Mouse (Mus musculus) intestine, embryonic 14.5 days (tissue): ENCODE measurements at regions not wholly inside any gene's neighbourhood (a gene's known extent, or its start where the extent isn't known, plus 50 kb on each side); places are given as distances from the start of the nearest gene placed in this dataset.

Experiments used
- ATAC-seq: fragments of 200-750 bp; cut with Nextera tagmentation; replicated peaks from 2 replicates; pipeline ENCODE4 v1.8.0; 2017; ENCODE audit warnings: low read depth, moderate number of reproducible peaks, moderate TSS enrichment, moderate library complexity; ENCODE audit not compliant: low FRiP score, low TSS enrichment
- DNase-seq: peaks from one replicate; pipeline ENCODE4 v3.0.0-alpha.2; 2018; ENCODE audit warnings: low spot score
- H3K27ac ChIP-seq: fragments of 300-500 bp; sonication (generic); 2 replicates; pipeline ENCODE4 v1.5.1; 2014; ENCODE audit warnings: low read depth, mild to moderate bottlenecking, control low read depth
- H3K27me3 ChIP-seq: fragments of 300-500 bp; sonication (generic); replicated peaks from 2 replicates; pipeline ENCODE4 v1.6.1; 2014; ENCODE audit warnings: low read length, control low read depth; ENCODE audit not compliant: control insufficient read depth, insufficient read depth
- H3K36me3 ChIP-seq: fragments of 300-500 bp; sonication (generic); 2 replicates; pipeline ENCODE4 v1.6.1; 2014; ENCODE audit warnings: low read length, control low read depth; ENCODE audit not compliant: control insufficient read depth, insufficient read depth
- H3K4me1 ChIP-seq: fragments of 300-500 bp; sonication (generic); replicated peaks from 2 replicates; pipeline ENCODE4 v1.6.1; 2014; ENCODE audit warnings: low read length, control low read depth, mixed read lengths; ENCODE audit not compliant: control insufficient read depth, insufficient read depth
- H3K4me2 ChIP-seq: fragments of 300-500 bp; sonication (generic); 2 replicates; pipeline ENCODE4 v1.6.1; 2014; ENCODE audit warnings: low read length
- H3K4me3 ChIP-seq: fragments of 300-500 bp; sonication (generic); 2 replicates; pipeline ENCODE4 v1.5.1; 2014; ENCODE audit warnings: low read depth, low read length, control low read depth, mixed read lengths
- H3K9ac ChIP-seq: fragments of 300-500 bp; sonication (generic); 2 replicates; pipeline ENCODE4 v1.6.1; 2014; ENCODE audit warnings: mild to moderate bottlenecking, low read length
- H3K9me3 ChIP-seq: fragments of 300-500 bp; sonication (generic); 2 replicates; pipeline ENCODE4 v1.6.1; 2016; ENCODE audit warnings: low read length, control low read depth; ENCODE audit not compliant: control insufficient read depth
- WGBS: fragments of 180-500 bp; shearing (Covaris S2); extraction: QIAGEN DNeasy Blood & Tissue Kit; methylation state at CpG from one replicate; pipeline ENCODE4 v1.1.7; 2014; 5-methylcytosine and 5-hydroxymethylcytosine counted together

GRCm38 (mm10) chr1:112378660-112379059 is 513.9 kb upstream of the Dsel start:
- H3K27me3 ChIP-seq = no peaks in the 10 kb centered on the region
- H3K9ac ChIP-seq = no peak overlapping the region
- 0% methylated on average over 2 of the region's 2 CpGs for WGBS
- no peak for ATAC-seq
- H3K27ac ChIP-seq = no peak overlapping the region
- H3K36me3 ChIP-seq = no peaks in the 10 kb centered on the region
- H3K4me3 ChIP-seq = no peak overlapping the region
- peak; percentile 61 for DNase-seq
- H3K9me3 ChIP-seq = no peaks in the 10 kb centered on the region
- H3K4me1 ChIP-seq = no peaks in the 10 kb centered on the region
- H3K4me2 ChIP-seq = no peak overlapping the region

- H3K27me3 ChIP-seq = no peaks in the 10 kb centered on the region
- no peak overlapping the region for H3K9ac ChIP-seq
- no peaks in the 10 kb centered on the region for H3K9me3 ChIP-seq
- H3K4me2 ChIP-seq = no peak overlapping the region
- H3K4me1 ChIP-seq = no peaks in the 10 kb centered on the region
- WGBS = 92% methylated on average over 1 of the region's 1 CpGs
- no peak overlapping the region for H3K27ac ChIP-seq
- ATAC-seq (no peak), DNase-seq (no peak)
- no peaks in the 10 kb centered on the region for H3K36me3 ChIP-seq
- no peak overlapping the region for H3K4me3 ChIP-seq
Measured at GRCm38 (mm10) chr1:112355816-112356215, 491.1 kb upstream of the Dsel start.
